Mouse (Mus musculus) limb, embryonic 14.5 days (tissue): Measurements from ENCODE around the gene Nlk. TPM values are rescaled to one million over a fixed set of nuclear protein-coding genes. Genes with fewer than 3 reads are reported as not detected.

Experiments used
- ATAC-seq: fragments of 200-750 bp; cut with Nextera tagmentation; 2 replicates; pipeline ENCODE4 v1.8.0; 2017; ENCODE audit warnings: low read depth, moderate number of reproducible peaks, moderate TSS enrichment; ENCODE audit not compliant: low FRiP score
- DNase-seq: peaks from one replicate; pipeline ENCODE4 v3.0.0-alpha.2; 2015; ENCODE audit warnings: low spot score
- H3K27ac ChIP-seq: fragments of 300-500 bp; sonication (generic); replicated peaks from 2 replicates; pipeline ENCODE4 v1.5.1; 2014; ENCODE audit warnings: low read depth, mild to moderate bottlenecking, low read length, moderate library complexity, mixed read lengths
- H3K27me3 ChIP-seq: fragments of 300-500 bp; sonication (generic); 2 replicates; pipeline ENCODE4 v1.6.1; 2014; ENCODE audit warnings: low read length, mixed read lengths; ENCODE audit not compliant: control insufficient read depth, insufficient read depth
- H3K36me3 ChIP-seq: fragments of 300-500 bp; sonication (generic); 2 replicates; pipeline ENCODE4 v1.6.1; 2014; ENCODE audit warnings: mild to moderate bottlenecking, low read length, moderate library complexity, mixed read lengths; ENCODE audit not compliant: control insufficient read depth, insufficient read depth
- H3K4me1 ChIP-seq: fragments of 300-500 bp; sonication (generic); 2 replicates; pipeline ENCODE4 v1.6.1; 2014; ENCODE audit warnings: antibody characterized with exemption, low read length, mixed read lengths; ENCODE audit not compliant: control insufficient read depth, insufficient read depth
- H3K4me2 ChIP-seq: fragments of 300-500 bp; sonication (generic); replicated peaks from 2 replicates; pipeline ENCODE4 v1.6.1; 2014; ENCODE audit warnings: low read depth, mild to moderate bottlenecking, low read length, moderate library complexity; ENCODE audit not compliant: severe bottlenecking
- H3K4me3 ChIP-seq: fragments of 300-500 bp; sonication (generic); replicated peaks from 2 replicates; pipeline ENCODE4 v1.5.1; 2014; ENCODE audit warnings: low read length
- H3K9ac ChIP-seq: fragments of 300-500 bp; sonication (generic); 2 replicates; pipeline ENCODE4 v1.6.1; 2014; ENCODE audit warnings: mild to moderate bottlenecking, low read depth, low read length, moderate library complexity; ENCODE audit not compliant: severe bottlenecking
- H3K9me3 ChIP-seq: fragments of 300-500 bp; sonication (generic); 2 replicates; pipeline ENCODE4 v1.6.1; 2016; ENCODE audit warnings: low read length; ENCODE audit not compliant: control insufficient read depth
- POLR2A ChIP-seq: fragments of 200-500 bp; IDR thresholded peaks from 2 replicates; pipeline ENCODE4 v1.8.0; 2012; ENCODE audit warnings: inconsistent platforms, mild to moderate bottlenecking, moderate library complexity, borderline replicate concordance; ENCODE audit not compliant: insufficient read depth, insufficient read length; ENCODE audit errors: extremely low read depth
- WGBS: fragments of 180-500 bp; shearing (Covaris S2); extraction: QIAGEN DNeasy Blood & Tissue Kit; methylation state at CpG from one replicate; pipeline ENCODE4 v1.1.7; 2014; 5-methylcytosine and 5-hydroxymethylcytosine counted together
- polyA plus RNA-seq, 2 experiments: library from polyadenylated mRNA; depleted of rRNA in 1 of 2; stranded (reverse) in 1 of 2; unstranded in 1 of 2; fragments of >200 nt; fragmentation: Nextera tagmentation in 1 of 2; extraction: Ambion mirVana in 1 of 2; gene quantifications; 2 replicates each; pipeline versions ENCODE4 v1.2.1 to v1.2.3; 2012 to 2014

Gene Nlk
- polyA plus RNA-seq, 2 experiments, result 11.9 to 15.8 TPM

- Histone ChIP-seq H3K27ac (no peak overlapping the region), H3K9me3 (no peaks in the 10 kb centered on the region), H3K4me3 (no peak overlapping the region), H3K4me1 (peaks cover 5% of the 10 kb centered on the region), H3K9ac (no peak overlapping the region), H3K36me3 (peaks cover 60% of the 10 kb centered on the region), H3K27me3 (no peaks in the 10 kb centered on the region), H3K4me2 (no peak overlapping the region)
- ATAC-seq (no peak), DNase-seq (no peak)
- no peak for TF ChIP-seq POLR2A
- 90% methylated on average over 12 of the region's 12 CpGs for WGBS
These were observed 167.2 kb downstream of the Nlk start for GRCm38 (mm10) chr11:78530001-78530400.

GRCm38 (mm10) chr11:78528714-78529113 lies 168.5 kb downstream of the Nlk start:
- no peak for TF ChIP-seq POLR2A
- DNase-seq (no peak), ATAC-seq (no peak)
- H3K9ac ChIP-seq, result no peak overlapping the region
- no peaks in the 10 kb centered on the region for H3K9me3 ChIP-seq
- no peaks in the 10 kb centered on the region for H3K27me3 ChIP-seq
- no peak overlapping the region for H3K4me2 ChIP-seq
- no peak overlapping the region for H3K4me3 ChIP-seq
- H3K4me1 ChIP-seq, result no peaks in the 10 kb centered on the region
- no peak overlapping the region for H3K27ac ChIP-seq
- WGBS, result 92% methylated on average over 9 of the region's 9 CpGs
- peaks cover 73% of the 10 kb centered on the region for H3K36me3 ChIP-seq

GRCm38 (mm10) chr11:78524838-78525237 lies 172.3 kb downstream of the Nlk start:
- H3K4me3 ChIP-seq, result no peak overlapping the region
- no peak overlapping the region for H3K9ac ChIP-seq
- DNase-seq, result no peak
- peaks cover 96% of the 10 kb centered on the region for H3K36me3 ChIP-seq
- 83% methylated on average over 2 of the region's 2 CpGs for WGBS
- no peak overlapping the region for H3K27ac ChIP-seq
- H3K4me2 ChIP-seq, result no peak overlapping the region
- no peak for ATAC-seq
- H3K9me3 ChIP-seq, result no peaks in the 10 kb centered on the region
- TF ChIP-seq POLR2A, result no peak
- H3K4me1 ChIP-seq, result no peaks in the 10 kb centered on the region
- H3K27me3 ChIP-seq, result no peaks in the 10 kb centered on the region

GRCm38 (mm10) chr11:78523241-78523955 lies 173.8 kb downstream of the Nlk start:
- Histone ChIP-seq H3K4me3 (no peak overlapping the region), H3K36me3 (peaks cover 97% of the 10 kb centered on the region), H3K27ac (no peak overlapping the region), H3K4me1 (no peaks in the 10 kb centered on the region), H3K27me3 (no peaks in the 10 kb centered on the region), H3K9me3 (no peaks in the 10 kb centered on the region), H3K9ac (no peak overlapping the region), H3K4me2 (no peak overlapping the region)
- ATAC-seq, result no peak
- DNase-seq, result no peak
- no peak for TF ChIP-seq POLR2A
- 91% methylated on average over 9 of the region's 9 CpGs for WGBS

- TF ChIP-seq POLR2A, result no peak
- peaks cover 99% of the 10 kb centered on the region for H3K36me3 ChIP-seq
- H3K9me3 ChIP-seq, result no peaks in the 10 kb centered on the region
- H3K4me3 ChIP-seq, result no peak overlapping the region
- H3K9ac ChIP-seq, result no peak overlapping the region
- H3K4me1 ChIP-seq, result no peaks in the 10 kb centered on the region
- no peak overlapping the region for H3K4me2 ChIP-seq
- 86% methylated on average over 1 of the region's 1 CpGs for WGBS
- DNase-seq (no peak), ATAC-seq (no peak)
- H3K27ac ChIP-seq, result no peak overlapping the region
- no peaks in the 10 kb centered on the region for H3K27me3 ChIP-seq
These were observed 174.6 kb downstream of the Nlk start for GRCm38 (mm10) chr11:78522481-78522997.

GRCm38 (mm10) chr11:78521880-78522279 lies 175.3 kb downstream of the Nlk start:
- Histone ChIP-seq H3K4me2 (no peak overlapping the region), H3K36me3 (peaks cover 94% of the 10 kb centered on the region), H3K4me3 (no peak overlapping the region), H3K9ac (no peak overlapping the region), H3K27ac (no peak overlapping the region), H3K27me3 (no peaks in the 10 kb centered on the region), H3K4me1 (no peaks in the 10 kb centered on the region), H3K9me3 (no peaks in the 10 kb centered on the region)
- 83% methylated on average over 3 of the region's 3 CpGs for WGBS
- DNase-seq, result no peak
- TF ChIP-seq POLR2A, result no peak
- no peak for ATAC-seq
